Mouse (Mus musculus) embryo, embryonic 10.5 days (tissue): Measurements from ENCODE around the gene Treml4.
A peak's percentile ranks its signal among the peaks of the same experiment; 100 is the strongest.

ENCODE experiments used
- DNase-seq: peaks from one replicate; pipeline ENCODE4 v3.0.0-alpha.2; 2015; ENCODE audit warnings: low spot score

Gene Treml4

DNA sequence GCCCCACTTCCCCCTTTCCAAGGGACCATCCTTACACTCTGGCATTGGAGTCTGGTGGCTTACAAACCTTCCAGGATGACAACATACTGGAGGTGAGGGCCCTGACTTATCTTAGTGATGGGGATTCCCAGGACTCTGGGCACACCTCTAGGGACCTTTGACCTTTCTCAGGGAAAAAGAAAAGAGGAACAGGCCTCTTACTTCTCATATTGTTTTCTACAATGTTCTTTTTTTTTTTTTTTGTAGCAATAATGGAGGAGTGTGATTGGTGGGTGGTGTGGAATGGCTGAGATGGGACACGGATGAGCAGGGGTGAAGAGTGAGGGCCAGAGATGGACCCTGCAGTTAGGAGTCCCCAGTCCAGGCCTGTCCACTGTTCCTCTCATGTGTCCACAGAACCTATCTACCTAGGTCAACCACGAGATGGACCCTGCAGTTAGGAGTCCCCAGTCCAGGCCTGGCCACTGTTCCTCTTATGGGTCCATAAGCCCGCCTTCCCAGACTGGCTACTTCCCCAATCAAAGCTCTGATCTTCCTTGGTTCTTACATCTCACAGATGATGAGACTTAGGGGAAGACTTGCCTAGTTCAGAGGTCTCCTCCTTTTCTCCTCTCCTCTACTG lies at the start of gene Treml4:
Gene Treml4 (plus strand): TSS at position 555 of the 622 bp plus-strand sequence.
- no peak for DNase-seq

DNA sequence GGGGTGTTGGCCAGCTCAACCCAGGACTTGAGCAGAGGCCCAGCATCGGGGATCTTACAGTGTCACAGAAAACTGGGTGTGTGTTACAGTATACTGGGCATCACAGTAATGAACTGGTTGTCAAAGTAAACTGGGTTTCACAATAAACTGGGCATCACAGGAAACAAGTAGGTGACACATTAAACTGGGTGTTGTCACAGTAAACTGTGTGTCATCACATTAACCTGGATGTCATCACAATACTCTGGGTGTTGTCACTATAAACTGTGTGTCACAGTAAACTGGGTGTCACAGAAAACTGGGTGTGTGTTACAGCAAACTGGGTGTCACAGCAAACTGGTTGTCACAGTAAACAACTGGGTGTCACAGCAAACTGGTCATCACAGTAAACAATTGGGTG lies 48.7 kb upstream of the Treml4 start:
- no peak for DNase-seq

DNA sequence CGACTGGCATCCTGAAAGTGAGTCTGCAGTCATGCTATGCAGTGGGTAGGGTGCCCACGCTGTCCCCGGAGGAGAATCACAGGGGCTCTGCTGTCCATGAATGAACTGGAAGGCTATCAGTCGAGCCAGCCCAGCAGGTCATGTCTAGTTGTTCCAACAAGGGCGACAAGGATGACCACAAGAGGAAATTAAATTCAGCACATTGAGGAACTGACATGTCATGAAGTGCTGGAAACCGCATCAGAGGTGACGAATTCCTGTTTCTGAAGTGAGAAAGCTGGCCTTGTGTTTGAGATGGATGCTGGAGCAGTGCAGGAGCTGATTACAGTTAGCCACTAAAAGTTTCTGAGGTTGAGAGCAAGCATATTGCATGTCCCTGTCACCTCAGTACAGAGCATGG lies 33.4 kb upstream of the Treml4 start:
- DNase-seq: no peak

DNA sequence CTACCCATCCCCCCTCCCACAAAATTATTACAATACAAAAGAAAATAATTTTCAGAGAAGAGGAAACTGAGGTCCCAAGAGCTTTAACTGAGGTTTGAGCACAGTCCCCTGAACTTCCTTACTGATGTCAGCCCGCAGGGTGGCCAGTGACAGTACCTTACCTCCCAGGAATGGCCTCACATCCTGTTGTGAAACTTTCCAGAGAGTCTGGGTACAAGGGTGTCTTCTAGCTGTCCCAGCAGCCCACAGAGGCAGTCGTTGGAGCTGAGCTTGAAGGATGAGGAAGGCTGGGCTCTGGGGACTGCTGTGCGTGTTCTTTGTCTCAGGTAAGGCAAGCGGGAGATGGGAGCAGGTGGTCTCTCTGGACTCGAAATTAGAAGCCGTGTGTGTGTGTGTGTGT lies 31.6 kb upstream of the Treml4 start, which contains the start of gene Trem1:
Gene Trem1 (plus strand): TSS at position 251 of the 400 bp plus-strand sequence.
- DNase-seq: no peak

DNA sequence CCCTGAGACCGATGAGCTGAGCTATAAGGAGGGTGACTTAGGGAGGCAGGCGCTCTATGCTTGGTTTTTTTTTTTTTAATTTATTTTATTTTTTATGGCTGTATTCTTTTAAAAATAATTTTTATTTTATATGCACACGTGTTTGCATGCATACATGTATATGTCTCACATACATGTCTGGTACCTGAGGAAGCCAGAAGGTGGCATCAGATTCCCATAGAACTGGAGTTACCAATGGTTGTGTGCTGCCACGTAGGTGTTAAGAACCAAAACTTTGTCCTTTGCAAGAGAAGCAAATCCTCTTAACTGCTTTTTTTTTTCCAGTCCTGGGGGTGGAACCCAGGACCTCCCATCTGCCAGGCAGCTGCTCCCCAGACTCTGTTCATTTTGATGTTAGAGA lies 30.3 kb upstream of the Treml4 start:
- DNase-seq: no peak

DNA sequence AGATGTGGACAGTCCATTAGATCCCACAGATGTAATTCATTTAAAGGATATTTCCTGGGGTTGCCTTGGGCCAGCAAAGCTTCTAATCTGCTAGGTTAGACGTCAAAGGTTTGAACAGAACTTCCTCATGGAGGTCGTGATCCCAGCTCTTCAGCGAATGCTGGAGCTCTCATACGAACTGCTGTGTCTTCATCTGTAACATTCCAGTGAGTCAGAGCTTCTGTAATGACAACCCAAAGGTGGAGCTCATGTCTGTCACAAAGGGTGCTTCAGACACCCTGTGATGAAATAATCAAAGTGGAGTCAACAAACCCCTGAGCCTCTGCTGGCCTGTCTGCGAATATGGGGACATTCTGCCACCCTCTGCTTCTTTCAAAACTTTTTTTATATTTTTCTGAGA lies 29.5 kb upstream of the Treml4 start:
- no peak for DNase-seq

DNA sequence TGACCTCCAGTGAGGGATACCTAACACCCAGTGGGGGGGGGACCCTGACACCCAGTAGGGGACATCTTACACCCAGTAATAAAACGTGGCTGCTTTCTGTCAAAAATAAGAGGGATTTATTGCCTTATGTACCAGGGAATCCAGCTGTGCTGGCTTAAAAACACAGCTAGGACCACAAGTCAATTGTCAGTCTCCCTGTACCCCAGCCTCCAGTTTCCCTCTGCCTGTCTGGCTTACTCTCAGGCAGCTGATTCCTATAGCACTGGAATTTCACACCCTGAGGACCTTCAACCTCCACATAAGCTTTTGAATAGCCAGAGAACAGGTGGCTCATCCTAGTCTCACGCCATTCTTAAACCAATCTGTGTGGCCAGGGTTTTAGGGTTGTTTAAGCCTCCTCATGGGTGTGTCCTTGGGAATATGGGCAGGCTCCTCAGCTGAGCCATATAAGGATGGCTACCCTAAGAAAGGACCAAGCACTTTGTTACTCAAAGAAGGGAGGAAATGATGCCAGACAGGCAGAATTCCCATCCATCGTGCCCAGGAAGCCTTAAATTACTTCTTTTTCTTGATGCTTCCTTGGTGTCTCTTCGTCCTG lies 28.2 kb upstream of the Treml4 start:
- DNase-seq: no peak

DNA sequence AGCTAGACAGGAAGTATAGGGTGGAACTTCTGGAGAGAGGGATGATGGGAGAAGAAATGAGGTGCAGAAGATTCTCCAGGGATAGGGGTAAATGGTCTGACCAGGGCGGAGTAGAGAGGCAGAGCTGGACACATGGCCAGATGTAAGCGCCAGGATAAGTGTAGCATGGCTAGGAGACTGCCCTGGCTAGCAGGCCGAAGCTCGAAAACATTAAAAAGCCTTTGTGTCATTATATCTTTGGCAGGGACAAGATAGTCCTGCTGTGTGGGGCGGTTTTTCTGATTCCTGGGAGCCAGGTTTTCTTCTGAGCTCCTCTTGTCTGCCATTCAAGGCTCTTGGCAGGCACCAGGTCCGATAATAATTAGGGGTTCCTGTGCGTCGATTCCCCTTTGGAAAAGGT lies 26.5 kb upstream of the Treml4 start:
- no peak for DNase-seq

DNA sequence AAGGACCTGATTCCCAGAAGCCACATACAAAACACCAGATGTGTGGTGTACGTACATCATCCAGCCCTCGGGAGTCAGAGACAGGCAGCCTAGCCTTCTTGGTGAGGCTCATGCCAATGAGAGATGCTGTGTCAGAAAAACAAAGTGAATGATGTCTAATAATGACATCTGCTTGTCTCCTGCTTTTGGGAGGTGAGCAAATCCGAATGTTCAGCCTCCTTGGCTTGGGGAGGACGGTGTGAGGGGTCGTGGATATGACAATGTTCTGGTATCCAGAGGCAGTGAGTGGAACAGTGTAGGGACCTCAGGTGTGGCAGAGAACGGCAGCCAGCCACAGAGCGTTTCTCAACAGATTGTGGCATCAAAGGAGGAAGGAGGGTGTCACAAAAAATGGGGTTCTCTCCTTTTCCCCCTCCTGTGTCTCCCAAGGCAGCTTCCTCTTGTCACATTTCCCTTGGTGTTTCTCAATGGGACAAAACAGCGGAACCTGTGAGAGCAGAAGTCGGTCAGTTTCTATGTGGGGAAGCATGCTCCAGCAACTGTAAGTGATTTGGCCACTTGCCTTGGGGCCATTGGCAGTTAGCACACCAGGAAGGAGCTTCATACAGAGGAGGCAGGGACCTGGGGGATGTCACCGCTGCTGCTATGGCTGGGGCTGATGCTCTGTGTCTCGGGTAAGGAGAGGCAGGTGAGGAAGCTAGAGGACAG lies 16.7 kb upstream of the Treml4 start, which contains the start of gene Trem3:
Gene Trem3 (plus strand): TSS at position 557 of the 708 bp plus-strand sequence.
- no peak for DNase-seq

DNA sequence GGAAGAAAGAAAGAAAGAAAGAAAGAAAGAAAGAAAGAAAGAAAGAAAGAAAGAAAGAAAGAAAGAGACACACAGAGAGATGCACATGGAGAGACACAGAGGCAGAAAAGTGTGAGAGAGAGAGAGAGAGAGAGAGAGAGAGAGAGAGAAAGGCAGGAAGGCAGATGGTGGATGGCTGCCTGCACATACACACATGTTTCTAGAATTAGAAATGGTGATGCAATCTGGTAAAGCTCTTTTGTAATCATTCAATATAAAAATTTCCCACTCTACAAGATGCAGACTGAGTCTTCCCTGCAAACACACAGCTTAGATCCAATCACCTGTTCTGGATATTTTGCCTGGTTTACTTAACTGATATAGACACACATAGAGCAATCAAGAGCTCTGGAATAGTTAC lies 15.1 kb upstream of the Treml4 start:
- no peak for DNase-seq

DNA sequence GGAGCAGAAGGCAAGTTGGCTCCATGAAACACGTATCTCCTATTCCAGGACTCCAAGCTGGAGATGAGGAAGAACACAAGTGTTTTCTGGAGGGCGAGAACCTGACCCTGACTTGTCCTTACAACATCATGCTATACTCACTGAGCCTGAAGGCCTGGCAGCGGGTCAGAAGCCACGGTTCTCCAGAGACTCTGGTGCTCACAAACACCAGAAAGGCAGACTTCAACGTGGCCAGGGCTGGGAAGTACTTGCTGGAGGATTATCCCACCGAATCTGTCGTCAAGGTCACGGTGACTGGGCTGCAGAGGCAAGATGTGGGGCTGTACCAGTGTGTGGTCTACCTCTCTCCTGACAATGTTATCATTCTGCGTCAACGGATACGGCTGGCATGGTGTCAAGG lies 14.6 kb upstream of the Treml4 start:
- DNase-seq: no peak

DNA sequence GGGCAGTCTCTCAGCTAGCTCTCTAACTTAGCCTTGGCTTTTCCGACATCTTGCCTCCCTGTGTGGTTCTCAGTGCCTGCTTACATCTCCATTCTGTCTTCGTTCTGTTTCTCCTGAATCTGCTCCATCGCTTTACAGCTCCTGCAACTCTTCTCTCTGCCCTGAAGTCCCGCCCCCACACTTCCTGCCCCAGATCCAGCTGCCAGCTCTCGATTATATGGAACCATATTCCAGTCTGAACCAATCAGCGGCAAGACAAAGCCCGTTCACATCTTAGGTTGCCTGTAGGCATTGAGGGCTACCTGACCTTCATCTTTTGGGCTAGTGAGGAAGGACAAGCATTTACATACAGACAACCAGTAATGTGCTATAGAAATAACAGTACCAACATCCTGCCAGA lies 13.5 kb upstream of the Treml4 start:
- DNase-seq: no peak

DNA sequence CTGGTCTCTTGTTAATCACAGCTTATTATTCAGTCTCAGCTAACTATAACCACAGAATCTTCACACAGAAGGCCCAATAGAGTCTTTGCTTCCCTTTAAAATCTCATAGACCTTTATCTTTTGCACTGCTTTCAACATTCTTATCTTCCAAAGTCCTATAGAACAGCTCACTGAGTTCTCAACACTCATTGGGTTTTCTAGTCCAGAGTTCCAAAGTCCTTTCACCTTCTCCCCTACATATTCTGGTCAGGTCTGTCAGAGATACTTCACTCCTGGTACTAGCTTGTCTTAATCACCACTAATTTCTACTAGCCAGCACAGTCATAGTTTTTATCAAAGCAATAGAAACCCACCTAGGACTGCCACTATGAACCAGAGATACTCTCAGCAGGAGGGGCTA lies 7.5 kb upstream of the Treml4 start:
- DNase-seq: no peak

DNA sequence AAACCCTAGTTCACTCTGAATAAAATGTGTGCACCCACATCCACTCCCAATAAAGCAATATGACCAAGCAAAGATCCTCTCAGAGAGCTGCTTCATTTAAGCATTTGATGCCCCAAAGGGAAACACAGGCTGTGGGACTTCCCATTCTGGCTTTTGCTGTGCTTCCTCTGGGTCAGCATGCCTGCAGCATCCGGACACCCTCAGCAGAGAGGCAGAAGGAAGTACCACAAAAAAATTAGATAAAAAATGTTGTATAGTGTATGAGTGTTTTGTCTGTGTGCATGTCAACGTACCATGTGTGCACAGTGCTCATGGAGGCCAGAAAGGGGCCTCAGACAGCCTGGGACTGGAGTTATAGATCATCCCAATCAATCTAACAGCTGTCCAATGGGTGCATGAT lies 2.2 kb upstream of the Treml4 start:
- no peak for DNase-seq

DNA sequence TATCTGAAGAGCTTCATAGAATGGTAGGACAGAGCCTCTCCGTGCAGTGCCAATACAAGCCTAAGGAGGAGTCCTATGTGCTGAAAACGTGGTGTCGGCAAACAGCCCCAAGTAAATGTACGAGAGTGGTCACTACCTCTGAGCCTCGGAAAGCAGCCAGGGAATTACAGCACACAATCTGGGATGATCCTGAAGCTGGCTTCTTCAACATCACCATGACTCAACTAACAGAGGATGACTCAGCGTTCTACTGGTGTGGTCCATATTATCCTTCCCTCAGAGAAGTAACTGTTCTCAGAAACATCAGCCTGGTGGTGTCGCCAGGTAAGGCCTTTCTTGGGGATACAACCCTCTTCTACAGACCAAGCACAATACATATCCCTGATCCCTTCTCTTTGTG lies 567 bp downstream of the Treml4 start:
- DNase-seq: no peak

DNA sequence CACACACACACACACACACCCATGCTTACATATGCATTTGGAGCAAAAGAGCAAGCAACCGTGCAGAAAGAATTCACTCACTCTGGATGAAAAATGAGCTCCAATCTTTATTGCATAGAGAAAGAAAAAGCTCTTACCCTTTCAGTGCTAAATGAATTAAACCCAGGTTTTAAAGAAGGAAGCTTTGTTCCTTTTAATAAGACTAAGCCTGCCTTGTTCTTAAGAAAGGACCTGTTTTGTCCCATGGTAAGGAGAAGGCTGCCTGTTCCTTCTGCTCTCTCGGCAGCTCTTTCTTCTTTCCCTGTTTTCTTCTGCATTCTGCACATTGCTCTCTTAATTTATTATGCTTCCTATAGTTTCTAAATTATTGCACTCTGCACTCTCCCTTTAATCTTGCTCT lies 2.0 kb downstream of the Treml4 start:
- DNase-seq: peak; percentile 51

DNA sequence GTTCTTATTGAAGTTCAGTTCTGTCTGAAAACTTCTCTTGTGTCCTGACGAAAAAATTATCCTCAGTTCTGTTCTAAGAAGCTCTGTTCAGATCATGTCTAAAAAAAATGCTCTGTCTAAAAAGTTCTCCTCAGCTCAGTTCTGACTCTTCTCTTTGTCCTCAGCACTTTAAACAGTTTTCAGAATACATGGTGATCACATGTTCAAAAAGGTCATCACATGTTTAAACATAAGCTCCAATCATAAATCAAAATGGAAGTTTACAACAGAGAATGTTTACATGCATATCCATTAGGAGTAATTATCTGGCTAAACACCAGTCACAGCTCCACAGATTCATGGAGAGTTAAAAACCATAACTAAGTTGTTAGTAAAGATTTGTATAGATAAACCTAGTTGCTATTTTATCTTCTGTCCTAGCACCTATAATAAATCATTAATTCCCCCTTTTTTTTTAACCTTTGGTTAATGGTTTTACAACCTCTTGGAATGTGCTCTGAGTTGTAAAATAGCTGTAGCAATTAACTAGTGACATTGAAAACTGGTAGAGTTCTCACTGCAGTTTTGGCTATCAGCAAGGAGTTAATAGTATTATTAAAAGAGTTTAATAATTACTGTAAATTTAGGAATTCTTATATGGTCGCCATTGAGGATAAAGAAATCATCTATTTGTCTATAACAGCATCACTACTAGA lies 2.7 kb downstream of the Treml4 start:
- peak; percentile 21 for DNase-seq

DNA sequence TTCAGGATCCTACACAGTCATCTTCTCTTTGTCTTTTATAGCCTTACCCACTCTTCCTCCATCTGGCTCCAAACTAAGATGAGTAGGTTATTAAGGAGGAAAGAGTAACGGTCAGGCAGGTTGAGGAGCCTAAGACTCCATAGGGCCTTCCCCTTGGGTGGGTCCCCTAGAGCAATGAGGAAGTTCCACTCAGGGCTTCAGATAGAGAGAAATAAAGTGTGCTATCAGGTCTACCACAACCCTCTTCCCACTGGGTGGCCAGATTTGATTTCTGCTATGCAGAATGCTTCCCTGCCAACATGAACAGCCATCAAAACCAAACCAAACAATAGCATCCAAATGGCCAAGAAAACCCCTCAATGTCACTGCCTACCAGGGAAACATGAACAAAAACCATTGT lies 3.5 kb downstream of the Treml4 start:
- no peak for DNase-seq

DNA sequence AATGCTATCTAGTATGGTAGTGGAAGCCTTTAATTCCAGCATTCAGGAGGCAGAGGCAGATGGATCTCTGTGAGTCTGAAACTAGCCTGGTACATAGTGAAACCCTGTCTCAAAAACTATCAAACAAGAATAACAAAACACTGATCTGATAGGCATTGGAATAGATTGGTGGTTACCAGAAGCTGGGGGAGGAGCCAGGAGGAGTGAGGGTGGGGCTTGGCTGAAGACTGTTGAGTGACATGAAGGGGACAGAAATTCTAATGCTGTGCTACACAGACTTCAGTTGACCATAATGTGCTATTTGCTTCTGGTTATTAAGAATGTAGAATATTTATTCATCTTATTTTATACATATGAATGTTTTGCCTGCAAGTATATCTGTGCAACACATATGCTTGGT lies 4.2 kb downstream of the Treml4 start:
- no peak for DNase-seq

DNA sequence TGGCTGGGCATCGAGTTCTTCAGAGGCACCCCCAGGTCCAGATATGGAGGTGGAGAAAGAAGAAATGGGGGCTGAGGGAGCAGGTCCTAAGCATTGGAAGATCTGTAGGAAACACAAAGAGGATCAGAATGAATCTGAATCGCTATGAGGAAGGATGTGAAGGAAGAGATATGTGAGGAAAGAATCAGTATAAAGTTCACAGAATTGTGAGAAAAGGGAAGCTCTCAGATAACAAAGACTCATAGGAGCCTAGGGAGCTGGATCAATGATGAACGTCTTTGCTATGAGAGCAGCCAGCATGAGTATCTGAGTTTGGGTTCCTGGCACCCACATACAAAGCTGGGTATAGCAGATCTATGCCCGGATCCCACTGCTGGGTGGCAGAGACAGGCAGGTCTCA lies 5.7 kb downstream of the Treml4 start:
- no peak for DNase-seq

DNA sequence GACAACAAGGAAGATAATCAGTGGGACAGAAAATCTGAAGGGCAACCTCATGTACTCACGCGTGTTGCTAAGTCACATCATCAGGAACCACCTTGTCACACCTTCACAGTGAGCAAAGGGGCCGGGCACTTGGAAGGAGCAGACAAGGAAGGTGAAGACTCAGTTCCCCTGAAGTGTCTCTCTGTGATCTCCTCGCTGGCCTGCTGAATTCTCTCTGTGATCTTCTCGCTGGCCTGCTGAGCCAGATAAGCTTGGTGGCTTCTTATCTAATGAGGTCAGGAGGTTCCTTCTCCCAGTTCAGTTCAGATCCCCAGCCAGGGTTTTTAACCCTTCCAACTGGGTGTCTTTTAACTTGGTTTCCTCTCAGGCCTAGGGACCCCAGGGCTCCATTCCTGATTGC lies 8.1 kb downstream of the Treml4 start:
- no peak for DNase-seq

DNA sequence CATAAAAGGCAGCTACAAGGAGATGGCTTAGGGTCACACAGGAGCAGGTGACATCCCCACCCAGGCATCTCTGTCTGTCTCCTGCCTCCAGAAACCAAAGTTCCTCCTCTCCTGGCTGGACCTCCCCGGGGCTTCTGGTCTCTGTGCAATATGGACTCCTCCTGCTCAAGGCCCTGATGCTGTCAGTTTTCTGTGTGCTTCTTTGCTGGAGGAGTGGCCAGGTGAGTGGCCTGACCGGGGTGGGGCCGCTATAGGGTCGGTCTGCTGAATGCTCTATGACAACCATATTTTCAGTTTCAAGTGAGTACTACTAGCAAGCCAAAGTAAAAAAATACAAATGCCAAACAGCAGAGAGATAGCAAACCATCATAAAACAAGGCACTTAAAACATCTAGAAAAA lies 8.5 kb downstream of the Treml4 start:
- DNase-seq: no peak

DNA sequence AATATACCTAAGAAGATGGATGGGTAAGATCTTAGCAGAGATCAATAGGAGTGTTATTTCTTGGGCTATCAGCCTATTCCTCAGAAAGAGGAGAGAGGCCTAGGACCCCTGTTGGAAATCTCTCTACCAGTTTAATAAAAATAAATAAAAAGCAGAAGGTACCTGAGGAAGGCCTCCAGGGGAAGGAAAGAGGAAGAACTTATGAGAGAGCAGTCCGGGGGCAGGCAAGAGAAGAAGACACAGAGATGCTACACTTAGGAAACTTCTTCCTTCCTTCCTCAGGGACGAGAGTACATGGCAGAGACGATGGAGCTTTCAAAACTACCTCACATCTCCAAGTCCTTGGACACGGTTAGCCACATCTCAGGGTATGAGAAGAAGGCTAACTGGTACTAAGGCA lies 10.0 kb downstream of the Treml4 start:
- no peak for DNase-seq
